Mouse (Mus musculus): ENCODE results near the gene 4930558K02Rik. TPM values are rescaled to one million over a fixed set of nuclear protein-coding genes. Genes with fewer than 3 reads are reported as not detected.
A peak's percentile ranks its signal among the peaks of the same experiment; 100 is the strongest.

Gene 4930558K02Rik
- polyA plus RNA-seq, 2 experiments = not detected

- H3K9ac ChIP-seq (ENCODE audit: low read depth, low read length, severe bottlenecking) = no peak overlapping the region
- H3K4me1 ChIP-seq (ENCODE audit: control insufficient read depth, insufficient read depth, low read length) = peaks cover 91% of the 10 kb centered on the region
- H3K9me3 ChIP-seq (ENCODE audit: control insufficient read depth, low read length) = no peaks in the 10 kb centered on the region
- WGBS = 14% methylated on average over 13 of the region's 13 CpGs
- no peak overlapping the region for H3K4me3 ChIP-seq (replicated peaks; ENCODE audit: low read length)
- H3K36me3 ChIP-seq (ENCODE audit: control insufficient read depth, insufficient read depth, low read length) = no peaks in the 10 kb centered on the region
- no peak for TF ChIP-seq POLR2A (IDR thresholded peaks at IDR 0.05; ENCODE audit: borderline replicate concordance, extremely low read depth, insufficient read depth, insufficient read length)
- H3K27me3 ChIP-seq (ENCODE audit: control insufficient read depth, insufficient read depth, low read length) = no peaks in the 10 kb centered on the region
- DNase-seq (ENCODE audit: low spot score) (no peak), ATAC-seq (ENCODE audit: low FRiP score, low read depth) (no peak)
- H3K27ac ChIP-seq (replicated peaks; ENCODE audit: low read depth, low read length) = peak overlapping the region; percentile 97
- H3K4me2 ChIP-seq (replicated peaks; ENCODE audit: low read depth, low read length, severe bottlenecking) = 0 out of 2 replicates have a peak overlapping the region, but pooled peaks have one; percentile 7
These were observed 38.7 kb upstream of the 4930558K02Rik start for GRCm38 (mm10) chr1:162017975-162018600.

GRCm38 (mm10) chr1:162016982-162017381 lies 37.5 kb upstream of the 4930558K02Rik start:
- Histone ChIP-seq H3K9ac (ENCODE audit: low read depth, low read length, severe bottlenecking) (0 out of 2 replicates have a peak overlapping the region, but pooled peaks have one; percentile 5), H3K27ac (replicated peaks; ENCODE audit: low read depth, low read length) (peak overlapping the region; percentile 97), H3K4me3 (replicated peaks; ENCODE audit: low read length) (no peak overlapping the region), H3K4me2 (replicated peaks; ENCODE audit: low read depth, low read length, severe bottlenecking) (0 out of 2 replicates have a peak overlapping the region, but pooled peaks have one; percentile 15), H3K4me1 (ENCODE audit: control insufficient read depth, insufficient read depth, low read length) (peaks cover 83% of the 10 kb centered on the region), H3K9me3 (ENCODE audit: control insufficient read depth, low read length) (no peaks in the 10 kb centered on the region), H3K36me3 (ENCODE audit: control insufficient read depth, insufficient read depth, low read length) (no peaks in the 10 kb centered on the region), H3K27me3 (ENCODE audit: control insufficient read depth, insufficient read depth, low read length) (no peaks in the 10 kb centered on the region)
- ATAC-seq (ENCODE audit: low FRiP score, low read depth) = peak; percentile 80
- DNase-seq (ENCODE audit: low spot score) = peak; percentile 89
- 11% methylated on average over 7 of the region's 7 CpGs for WGBS
- TF ChIP-seq POLR2A (IDR thresholded peaks at IDR 0.05; ENCODE audit: borderline replicate concordance, extremely low read depth, insufficient read depth, insufficient read length) = no peak

- 7% methylated on average over 8 of the region's 8 CpGs for WGBS
- Histone ChIP-seq H3K4me1 (ENCODE audit: control insufficient read depth, insufficient read depth, low read length) (peaks cover 70% of the 10 kb centered on the region), H3K36me3 (ENCODE audit: control insufficient read depth, insufficient read depth, low read length) (0 out of 2 replicates have a peak, but pooled peaks cover 5% of the 10 kb centered on the region), H3K27me3 (ENCODE audit: control insufficient read depth, insufficient read depth, low read length) (no peaks in the 10 kb centered on the region), H3K4me3 (replicated peaks; ENCODE audit: low read length) (no peak overlapping the region), H3K27ac (replicated peaks; ENCODE audit: low read depth, low read length) (peak overlapping the region; percentile 97), H3K9ac (ENCODE audit: low read depth, low read length, severe bottlenecking) (no peak overlapping the region), H3K9me3 (ENCODE audit: control insufficient read depth, low read length) (no peaks in the 10 kb centered on the region), H3K4me2 (replicated peaks; ENCODE audit: low read depth, low read length, severe bottlenecking) (0 out of 2 replicates have a peak overlapping the region, but pooled peaks have one; percentile 10)
- ATAC-seq (ENCODE audit: low FRiP score, low read depth) (peak; percentile 67), DNase-seq (ENCODE audit: low spot score) (peak; percentile 74)
- no peak for TF ChIP-seq POLR2A (IDR thresholded peaks at IDR 0.05; ENCODE audit: borderline replicate concordance, extremely low read depth, insufficient read depth, insufficient read length)
These were observed 35.9 kb upstream of the 4930558K02Rik start for GRCm38 (mm10) chr1:162015247-162015862.

- Histone ChIP-seq H3K4me2 (replicated peaks; ENCODE audit: low read depth, low read length, severe bottlenecking) (no peak overlapping the region), H3K9ac (ENCODE audit: low read depth, low read length, severe bottlenecking) (no peak overlapping the region), H3K27ac (replicated peaks; ENCODE audit: low read depth, low read length) (peak overlapping the region; percentile 97), H3K9me3 (ENCODE audit: control insufficient read depth, low read length) (no peaks in the 10 kb centered on the region), H3K4me1 (ENCODE audit: control insufficient read depth, insufficient read depth, low read length) (peaks cover 71% of the 10 kb centered on the region), H3K27me3 (ENCODE audit: control insufficient read depth, insufficient read depth, low read length) (no peaks in the 10 kb centered on the region), H3K36me3 (ENCODE audit: control insufficient read depth, insufficient read depth, low read length) (0 out of 2 replicates have a peak, but pooled peaks cover 7% of the 10 kb centered on the region), H3K4me3 (replicated peaks; ENCODE audit: low read length) (no peak overlapping the region)
- WGBS = 73% methylated on average over 4 of the region's 4 CpGs
- DNase-seq (ENCODE audit: low spot score) = no peak
- ATAC-seq (ENCODE audit: low FRiP score, low read depth) = no peak
- TF ChIP-seq POLR2A (IDR thresholded peaks at IDR 0.05; ENCODE audit: borderline replicate concordance, extremely low read depth, insufficient read depth, insufficient read length) = no peak
These were observed 34.1 kb upstream of the 4930558K02Rik start for GRCm38 (mm10) chr1:162013561-162013960.

GRCm38 (mm10) chr1:162011523-162012245 lies 32.2 kb upstream of the 4930558K02Rik start:
- Histone ChIP-seq H3K4me1 (ENCODE audit: control insufficient read depth, insufficient read depth, low read length) (peaks cover 72% of the 10 kb centered on the region), H3K9me3 (ENCODE audit: control insufficient read depth, low read length) (no peaks in the 10 kb centered on the region), H3K27me3 (ENCODE audit: control insufficient read depth, insufficient read depth, low read length) (no peaks in the 10 kb centered on the region), H3K9ac (ENCODE audit: low read depth, low read length, severe bottlenecking) (no peak overlapping the region), H3K27ac (replicated peaks; ENCODE audit: low read depth, low read length) (peak overlapping the region; percentile 53), H3K36me3 (ENCODE audit: control insufficient read depth, insufficient read depth, low read length) (0 out of 2 replicates have a peak, but pooled peaks cover 7% of the 10 kb centered on the region), H3K4me3 (replicated peaks; ENCODE audit: low read length) (no peak overlapping the region), H3K4me2 (replicated peaks; ENCODE audit: low read depth, low read length, severe bottlenecking) (no peak overlapping the region)
- ATAC-seq (ENCODE audit: low FRiP score, low read depth) = no peak
- WGBS = 77% methylated on average over 16 of the region's 16 CpGs
- no peak for DNase-seq (ENCODE audit: low spot score)
- TF ChIP-seq POLR2A (IDR thresholded peaks at IDR 0.05; ENCODE audit: borderline replicate concordance, extremely low read depth, insufficient read depth, insufficient read length) = no peak
